Mouse (Mus musculus) cerebellum, adult 9-10 months (tissue): ENCODE results near the gene Palld.

Source experiments
- DNase-seq: peaks from one replicate; pipeline ENCODE4 v3.0.0; 2022

Gene Palld

GRCm38 (mm10) chr8:61715351-61716125 lies 187.0 kb downstream of the Palld start:
- no peak for DNase-seq

- DNase-seq = no peak
Observed at GRCm38 (mm10) chr8:61714293-61714831, 188.1 kb downstream of the Palld start.

GRCm38 (mm10) chr8:61713195-61713990 lies 189.1 kb downstream of the Palld start:
- no peak for DNase-seq

GRCm38 (mm10) chr8:61712426-61712825 lies 190.1 kb downstream of the Palld start:
- DNase-seq = no peak

- DNase-seq = no peak
Observed at GRCm38 (mm10) chr8:61708586-61709305, 193.7 kb downstream of the Palld start.

- DNase-seq = no peak
Observed at GRCm38 (mm10) chr8:61705491-61705890, 197.0 kb downstream of the Palld start.

- DNase-seq = no peak
Observed at GRCm38 (mm10) chr8:61702122-61702521, 200.4 kb downstream of the Palld start.

- DNase-seq = no peak
Observed at GRCm38 (mm10) chr8:61700932-61701681, 201.4 kb downstream of the Palld start.

- DNase-seq = no peak
Observed at GRCm38 (mm10) chr8:61700298-61700697, 202.2 kb downstream of the Palld start.

GRCm38 (mm10) chr8:61698959-61699358 lies 203.5 kb downstream of the Palld start:
- no peak for DNase-seq

GRCm38 (mm10) chr8:61697728-61698385 lies 204.6 kb downstream of the Palld start:
- no peak for DNase-seq

- DNase-seq = no peak
Observed at GRCm38 (mm10) chr8:61696846-61697455, 205.5 kb downstream of the Palld start.

- no peak for DNase-seq
Observed at GRCm38 (mm10) chr8:61695416-61695815, 207.1 kb downstream of the Palld start.

GRCm38 (mm10) chr8:61692866-61693265 lies 209.6 kb downstream of the Palld start:
- DNase-seq = no peak

GRCm38 (mm10) chr8:61692129-61692528 lies 210.4 kb downstream of the Palld start:
- DNase-seq = no peak

- no peak for DNase-seq
Observed at GRCm38 (mm10) chr8:61691391-61691790, 211.1 kb downstream of the Palld start.

- no peak for DNase-seq
Observed at GRCm38 (mm10) chr8:61687071-61687470, 215.4 kb downstream of the Palld start.

- DNase-seq = no peak
Observed at GRCm38 (mm10) chr8:61686340-61686739, 216.2 kb downstream of the Palld start.

- DNase-seq = no peak
Observed at GRCm38 (mm10) chr8:61685280-61685679, 217.2 kb downstream of the Palld start.

- DNase-seq = no peak
Observed at GRCm38 (mm10) chr8:61684280-61684939, 218.1 kb downstream of the Palld start.

GRCm38 (mm10) chr8:61682902-61683301 lies 219.6 kb downstream of the Palld start:
- no peak for DNase-seq
